Mouse (Mus musculus) mesoderm, embryonic 11.5 days (tissue): ENCODE results near the gene Sos2.
A peak's percentile ranks its signal among the peaks of the same experiment; 100 is the strongest.
"Not testable (repeated sequence)": the region's sequence is repeated elsewhere in the genome, so short reads cannot be mapped to it uniquely, and the experiment has no call there.

Source experiments
- DNase-seq: peaks from one replicate; pipeline ENCODE4 v3.0.0-alpha.2; 2012; ENCODE audit warnings: low read depth, low spot score

Gene Sos2

GRCm38 (mm10) chr12:69674576-69675537, 6.8 kb downstream of the Sos2 start:
- DNase-seq = no peak

GRCm38 (mm10) chr12:69674176-69674575, 7.5 kb downstream of the Sos2 start:
- DNase-seq = no peak

- DNase-seq = no peak
Observed at GRCm38 (mm10) chr12:69666721-69667120, 14.9 kb downstream of the Sos2 start.

- no peak for DNase-seq
Observed at GRCm38 (mm10) chr12:69661658-69662057, 20.0 kb downstream of the Sos2 start.

- peak; percentile 80 for DNase-seq
Observed at GRCm38 (mm10) chr12:69653973-69654372, 27.7 kb downstream of the Sos2 start.

GRCm38 (mm10) chr12:69649511-69649910, 32.1 kb downstream of the Sos2 start:
- no peak for DNase-seq

GRCm38 (mm10) chr12:69645821-69646616, 35.6 kb downstream of the Sos2 start:
- DNase-seq = no peak

GRCm38 (mm10) chr12:69644877-69645276, 36.8 kb downstream of the Sos2 start:
- no peak for DNase-seq

- DNase-seq = no peak
Observed at GRCm38 (mm10) chr12:69642877-69643276, 38.8 kb downstream of the Sos2 start.

- peak; percentile 42 for DNase-seq
Observed at GRCm38 (mm10) chr12:69634761-69635160, 46.9 kb downstream of the Sos2 start.

- DNase-seq = not testable (repeated sequence)
Observed at GRCm38 (mm10) chr12:69618590-69618989, 63.1 kb downstream of the Sos2 start.

- DNase-seq = no peak
Observed at GRCm38 (mm10) chr12:69604367-69604766, 77.3 kb downstream of the Sos2 start.

- no peak for DNase-seq
Observed at GRCm38 (mm10) chr12:69597446-69597845, 84.2 kb downstream of the Sos2 start.

GRCm38 (mm10) chr12:69593130-69593529, 88.5 kb downstream of the Sos2 start:
- no peak for DNase-seq

- DNase-seq = no peak
Observed at GRCm38 (mm10) chr12:69583270-69583629, 98.4 kb downstream of the Sos2 start.

GRCm38 (mm10) chr12:69582613-69583269, 98.9 kb downstream of the Sos2 start, which contains the start of gene Vcpkmt:
TSS of gene Vcpkmt (minus strand) at chr12:69583028.
- peak; percentile 97 for DNase-seq

GRCm38 (mm10) chr12:69582216-69582612, 99.4 kb downstream of the Sos2 start:
- DNase-seq = no peak

- no peak for DNase-seq
Observed at GRCm38 (mm10) chr12:69579623-69580022, 102.0 kb downstream of the Sos2 start.

- no peak for DNase-seq
Observed at GRCm38 (mm10) chr12:69576120-69576627, 105.5 kb downstream of the Sos2 start.

GRCm38 (mm10) chr12:69573916-69574881, 107.5 kb downstream of the Sos2 start:
- DNase-seq = peak; percentile 87
